Mouse (Mus musculus) heart, postnatal 0 days (tissue): Measurements from ENCODE around the gene Ddx21. TPM values are rescaled to one million over a fixed set of nuclear protein-coding genes. Genes with fewer than 3 reads are reported as not detected.

Experiments used
- ATAC-seq: fragments of 200-750 bp; cut with Nextera tagmentation; 2 replicates; pipeline ENCODE4 v1.8.0; 2017; ENCODE audit warnings: low read depth, moderate number of reproducible peaks, moderate library complexity; ENCODE audit not compliant: insufficient read depth
- DNase-seq: peaks from one replicate; pipeline ENCODE4 v3.0.0-alpha.2; 2016; ENCODE audit warnings: low spot score
- H3K27ac ChIP-seq: fragments of 300-500 bp; sonication (generic); 2 replicates; pipeline ENCODE4 v1.5.1; 2014; ENCODE audit warnings: low read depth, mild to moderate bottlenecking
- H3K27me3 ChIP-seq: fragments of 300-500 bp; sonication (generic); 2 replicates; pipeline ENCODE4 v1.6.1; 2014; ENCODE audit warnings: low read length, mixed read lengths; ENCODE audit not compliant: control insufficient read depth, insufficient read depth
- H3K36me3 ChIP-seq: fragments of 300-500 bp; sonication (generic); replicated peaks from 2 replicates; pipeline ENCODE4 v1.6.1; 2014; ENCODE audit warnings: low read length, mixed read lengths; ENCODE audit not compliant: control insufficient read depth, insufficient read depth
- H3K4me1 ChIP-seq: fragments of 300-500 bp; sonication (generic); 2 replicates; pipeline ENCODE4 v1.6.1; 2014; ENCODE audit warnings: antibody characterized with exemption; ENCODE audit not compliant: control insufficient read depth, insufficient read depth
- H3K4me2 ChIP-seq: fragments of 300-500 bp; sonication (generic); 2 replicates; pipeline ENCODE4 v1.6.1; 2014; ENCODE audit warnings: low read depth, mild to moderate bottlenecking, low read length, moderate library complexity
- H3K4me3 ChIP-seq: fragments of 300-500 bp; sonication (generic); 2 replicates; pipeline ENCODE4 v1.5.1; 2014; ENCODE audit warnings: low read depth, low read length
- H3K9ac ChIP-seq: fragments of 300-500 bp; sonication (generic); replicated peaks from 2 replicates; pipeline ENCODE4 v1.6.1; 2014; ENCODE audit warnings: low read depth, low read length, mixed read lengths
- H3K9me3 ChIP-seq: fragments of 300-500 bp; sonication (generic); replicated peaks from 2 replicates; pipeline ENCODE4 v1.6.1; 2016; ENCODE audit warnings: low read length; ENCODE audit not compliant: control insufficient read depth
- CTCF ChIP-seq: IDR thresholded peaks from 2 replicates; pipeline ENCODE4 v1.5.1; 2016; ENCODE audit warnings: antibody characterized with exemption, control low read depth, low read depth
- EP300 ChIP-seq: IDR thresholded peaks from 2 replicates; pipeline ENCODE4 v1.6.1; 2016; ENCODE audit warnings: antibody characterized with exemption, low read depth
- WGBS: fragments of 180-500 bp; shearing (Covaris S2); extraction: QIAGEN DNeasy Blood & Tissue Kit; methylation state at CpG from one replicate; pipeline ENCODE4 v1.1.7; 2014; 5-methylcytosine and 5-hydroxymethylcytosine counted together
- polyA plus RNA-seq: library from polyadenylated mRNA; unstranded; fragments of >200 nt; fragmentation: Nextera tagmentation; extraction: Ambion mirVana; gene quantifications from 2 replicates; pipeline ENCODE4 v1.2.1, GENCODE M21; 2015
- total RNA-seq: library from RNA; depleted of rRNA; stranded (reverse); fragments of >200 nt; gene quantifications from 2 replicates; pipeline ENCODE4 v1.2.3, GENCODE M21; 2014; ENCODE audit warnings: low replicate concordance; rRNA removed

The Ddx21 gene
- total and polyA plus RNA-seq, 2 experiments from 2014 or later: 8.8 to 12.1 TPM

GRCm38 (mm10) chr10:62542507-62542906, 59.6 kb downstream of the Ddx21 start:
- Histone ChIP-seq H3K27ac (no peak overlapping the region), H3K4me3 (no peak overlapping the region), H3K4me1 (no peaks in the 10 kb centered on the region), H3K27me3 (no peaks in the 10 kb centered on the region), H3K36me3 (no peaks in the 10 kb centered on the region), H3K9ac (no peak overlapping the region), H3K4me2 (no peak overlapping the region), H3K9me3 (no peaks in the 10 kb centered on the region)
- TF ChIP-seq EP300 (no peak), CTCF (no peak)
- DNase-seq (no peak), ATAC-seq (no peak)
- 92% methylated on average over 12 of the region's 12 CpGs for WGBS

- ATAC-seq: no peak
- Histone ChIP-seq H3K9me3 (no peaks in the 10 kb centered on the region), H3K9ac (no peak overlapping the region), H3K36me3 (no peaks in the 10 kb centered on the region), H3K4me3 (no peak overlapping the region), H3K4me2 (no peak overlapping the region), H3K4me1 (no peaks in the 10 kb centered on the region), H3K27me3 (no peaks in the 10 kb centered on the region), H3K27ac (no peak overlapping the region)
- TF ChIP-seq EP300 (no peak), CTCF (no peak)
- 92% methylated on average over 12 of the region's 12 CpGs for WGBS
- no peak for DNase-seq
These were observed 60.6 kb downstream of the Ddx21 start for GRCm38 (mm10) chr10:62541499-62541898.

GRCm38 (mm10) chr10:62540800-62541199, 61.3 kb downstream of the Ddx21 start:
- H3K27ac ChIP-seq: no peak overlapping the region
- H3K9ac ChIP-seq: no peak overlapping the region
- no peak for TF ChIP-seq CTCF
- TF ChIP-seq EP300: no peak
- no peaks in the 10 kb centered on the region for H3K36me3 ChIP-seq
- no peak overlapping the region for H3K4me3 ChIP-seq
- ATAC-seq: no peak
- no peaks in the 10 kb centered on the region for H3K9me3 ChIP-seq
- no peak for DNase-seq
- WGBS: 37% methylated on average over 3 of the region's 3 CpGs
- no peaks in the 10 kb centered on the region for H3K4me1 ChIP-seq
- H3K4me2 ChIP-seq: no peak overlapping the region
- H3K27me3 ChIP-seq: no peaks in the 10 kb centered on the region

- H3K36me3 ChIP-seq: no peaks in the 10 kb centered on the region
- H3K4me1 ChIP-seq: no peaks in the 10 kb centered on the region
- no peak overlapping the region for H3K9ac ChIP-seq
- no peaks in the 10 kb centered on the region for H3K9me3 ChIP-seq
- 66% methylated on average over 7 of the region's 7 CpGs for WGBS
- DNase-seq (no peak), ATAC-seq (no peak)
- no peak overlapping the region for H3K4me2 ChIP-seq
- no peaks in the 10 kb centered on the region for H3K27me3 ChIP-seq
- H3K4me3 ChIP-seq: no peak overlapping the region
- TF ChIP-seq CTCF (no peak), EP300 (no peak)
- H3K27ac ChIP-seq: no peak overlapping the region
These were observed 67.6 kb downstream of the Ddx21 start for GRCm38 (mm10) chr10:62534509-62534908.

- H3K4me3 ChIP-seq: no peak overlapping the region
- ATAC-seq (no peak), DNase-seq (no peak)
- H3K9me3 ChIP-seq: no peaks in the 10 kb centered on the region
- H3K9ac ChIP-seq: no peak overlapping the region
- 22% methylated on average over 2 of the region's 2 CpGs for WGBS
- no peak overlapping the region for H3K27ac ChIP-seq
- H3K4me2 ChIP-seq: no peak overlapping the region
- TF ChIP-seq EP300: no peak
- TF ChIP-seq CTCF: no peak
- H3K27me3 ChIP-seq: no peaks in the 10 kb centered on the region
- no peaks in the 10 kb centered on the region for H3K36me3 ChIP-seq
- no peaks in the 10 kb centered on the region for H3K4me1 ChIP-seq
These were observed 69.2 kb downstream of the Ddx21 start for GRCm38 (mm10) chr10:62532832-62533231.

Other genes with a start within 250 kb of the Ddx21 start
- gene Hk1, start 222.4 kb downstream of the Ddx21 start, total RNA-seq: 100.0 and 140 TPM in 2 replicates
- gene Hk1, start 222.4 kb downstream of the Ddx21 start, polyA plus RNA-seq: 128 and 148 TPM in 2 replicates
- gene Hkdc1, start 179.8 kb downstream of the Ddx21 start, total RNA-seq: not detected in 2 replicates
- gene Hkdc1, start 179.8 kb downstream of the Ddx21 start, polyA plus RNA-seq: 0.03 TPM in 1 of 2 replicates, not detected in the other
- 0.15 and 3.2 TPM in 2 replicates for gene 4930507D05Rik, start 152.8 kb downstream of the Ddx21 start, total RNA-seq
- gene 4930507D05Rik, start 152.8 kb downstream of the Ddx21 start, polyA plus RNA-seq: 0.19 and 0.36 TPM in 2 replicates
- 34.1 and 35.9 TPM in 2 replicates for gene Supv3l1, start 152.5 kb downstream of the Ddx21 start, total RNA-seq
- gene Supv3l1, start 152.5 kb downstream of the Ddx21 start, polyA plus RNA-seq: 23.2 and 26.3 TPM in 2 replicates
- gene Vps26a, start 115.5 kb downstream of the Ddx21 start, total RNA-seq: 46.5 and 51.0 TPM in 2 replicates
- gene Vps26a, start 115.5 kb downstream of the Ddx21 start, polyA plus RNA-seq: 75.5 and 78.5 TPM in 2 replicates
- 16.4 and 16.8 TPM in 2 replicates for gene Srgn, start 74.8 kb downstream of the Ddx21 start, total RNA-seq
- 19.1 and 21.8 TPM in 2 replicates for gene Srgn, start 74.8 kb downstream of the Ddx21 start, polyA plus RNA-seq
- gene Kif1bp, start 23.8 kb downstream of the Ddx21 start, total RNA-seq: 28.2 and 36.9 TPM in 2 replicates
- 23.6 and 23.9 TPM in 2 replicates for gene Kif1bp, start 23.8 kb downstream of the Ddx21 start, polyA plus RNA-seq
- gene Ddx50, start 48.9 kb upstream of the Ddx21 start, total RNA-seq: 40.2 and 56.5 TPM in 2 replicates
- 79.0 and 79.4 TPM in 2 replicates for gene Ddx50, start 48.9 kb upstream of the Ddx21 start, polyA plus RNA-seq
- 0.04 TPM in 1 of 2 replicates, not detected in the other for gene Stox1, start 123.8 kb upstream of the Ddx21 start, total RNA-seq
- gene Stox1, start 123.8 kb upstream of the Ddx21 start, polyA plus RNA-seq: 0.96 and 1.1 TPM in 2 replicates
- gene Ccar1, start 190.0 kb upstream of the Ddx21 start, total RNA-seq: 59.2 and 96.8 TPM in 2 replicates
- 56.9 and 59.0 TPM in 2 replicates for gene Ccar1, start 190.0 kb upstream of the Ddx21 start, polyA plus RNA-seq